Mouse (Mus musculus) stomach, embryonic 16.5 days (tissue): ENCODE measurements around the gene 1700011M02Rik. TPM values are rescaled to one million over a fixed set of nuclear protein-coding genes. Genes with fewer than 3 reads are reported as not detected.
"Not testable (repeated sequence)": the region's sequence is repeated elsewhere in the genome, so short reads cannot be mapped to it uniquely, and the experiment has no call there.

Experiments
- ATAC-seq: fragments of 200-750 bp; cut with Nextera tagmentation; 2 replicates; pipeline ENCODE4 v1.8.0; 2017; ENCODE audit warnings: moderate number of reproducible peaks, moderate TSS enrichment; ENCODE audit not compliant: insufficient read depth, low FRiP score
- H3K27ac ChIP-seq: fragments of 300-500 bp; sonication (generic); 2 replicates; pipeline ENCODE4 v1.5.1; 2014; ENCODE audit warnings: low read length
- H3K27me3 ChIP-seq: fragments of 300-500 bp; sonication (generic); 2 replicates; pipeline ENCODE4 v1.6.1; 2014; ENCODE audit warnings: low read length, control low read depth, mixed read lengths; ENCODE audit not compliant: control insufficient read depth, insufficient read depth
- H3K36me3 ChIP-seq: fragments of 300-500 bp; sonication (generic); 2 replicates; pipeline ENCODE4 v1.6.1; 2014; ENCODE audit warnings: low read length; ENCODE audit not compliant: control insufficient read depth, insufficient read depth
- H3K4me1 ChIP-seq: fragments of 300-500 bp; sonication (generic); 2 replicates; pipeline ENCODE4 v1.6.1; 2014; ENCODE audit warnings: low read length, control low read depth, mixed read lengths; ENCODE audit not compliant: control insufficient read depth, insufficient read depth
- H3K4me2 ChIP-seq: fragments of 300-500 bp; sonication (generic); 2 replicates; pipeline ENCODE4 v1.6.1; 2014; ENCODE audit warnings: low read depth, low read length, mixed read lengths
- H3K4me3 ChIP-seq: fragments of 300-500 bp; sonication (generic); replicated peaks from 2 replicates; pipeline ENCODE4 v1.5.1; 2014; ENCODE audit warnings: mild to moderate bottlenecking, low read length
- H3K9ac ChIP-seq: fragments of 300-500 bp; sonication (generic); 2 replicates; pipeline ENCODE4 v1.6.1; 2014; ENCODE audit warnings: low read length
- H3K9me3 ChIP-seq: fragments of 300-500 bp; sonication (generic); replicated peaks from 2 replicates; pipeline ENCODE4 v1.6.1; 2016; ENCODE audit warnings: low read length, control low read depth; ENCODE audit not compliant: control insufficient read depth
- WGBS: fragments of 180-500 bp; shearing (Covaris S2); extraction: QIAGEN DNeasy Blood & Tissue Kit; methylation state at CpG from one replicate; pipeline ENCODE4 v1.1.7; 2014; 5-methylcytosine and 5-hydroxymethylcytosine counted together
- polyA plus RNA-seq: library from polyadenylated mRNA; unstranded; fragments of >200 nt; fragmentation: Nextera tagmentation; extraction: Ambion mirVana; gene quantifications from 2 replicates; pipeline ENCODE4 v1.2.1, GENCODE M21; 2015

Gene 1700011M02Rik
- not detected in 2 replicates for polyA plus RNA-seq

DNA sequence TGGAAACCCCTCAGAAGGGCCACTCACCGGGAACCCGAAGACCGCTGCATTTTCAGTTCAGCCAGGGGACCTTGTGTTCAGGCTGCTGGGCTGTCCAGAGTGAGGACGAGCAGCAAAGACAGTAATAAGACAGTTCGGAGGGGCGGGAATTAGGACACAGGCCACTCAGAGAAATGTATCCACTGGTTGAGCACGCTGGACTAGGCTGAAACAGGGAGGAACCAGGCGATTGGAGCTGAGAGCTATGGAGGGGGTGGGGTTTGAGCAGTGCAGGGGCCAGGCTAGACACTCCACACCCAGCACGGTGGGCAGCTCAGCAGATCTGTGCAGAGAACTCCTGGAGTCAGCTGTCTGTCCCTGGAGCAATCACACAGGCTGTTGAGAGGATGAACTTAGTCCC is at the start of gene 1700011M02Rik, which contains the start of gene Dmrtc1a:
1700011M02Rik (plus strand) TSS at position 319 of the 400 bp plus-strand sequence.
Dmrtc1a (minus strand) TSS at position 101 of the 400 bp plus-strand sequence.
- not testable (repeated sequence) for H3K27me3 ChIP-seq, ATAC-seq, H3K9me3 ChIP-seq, H3K4me3 ChIP-seq, H3K9ac ChIP-seq, H3K4me1 ChIP-seq, H3K27ac ChIP-seq, H3K36me3 ChIP-seq, H3K4me2 ChIP-seq
- 87% methylated on average over 6 of the region's 9 CpGs for WGBS

DNA sequence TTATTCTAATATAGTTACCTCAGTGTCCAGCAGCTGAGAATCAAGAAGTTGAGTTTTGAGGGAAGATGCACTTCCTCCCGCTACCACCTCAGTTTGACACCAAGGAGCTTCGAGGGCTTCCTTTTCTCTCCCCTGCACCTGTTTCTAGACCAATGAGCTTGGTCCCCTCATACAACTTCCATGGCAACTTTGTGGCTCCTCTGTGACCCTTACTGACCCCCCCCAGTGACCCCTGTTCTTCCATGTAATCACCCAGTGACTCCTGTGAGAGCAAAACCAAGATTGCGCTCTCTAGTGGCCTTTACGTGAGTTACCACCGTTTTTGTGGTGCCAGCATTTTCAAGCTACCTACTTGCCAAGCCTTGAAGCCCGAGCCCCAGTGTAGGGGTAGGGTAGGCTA is 40.8 kb upstream of the 1700011M02Rik start, which contains the start of gene 1700031F05Rik:
1700031F05Rik (minus strand) TSS at position 101 of the 400 bp plus-strand sequence.
- Histone ChIP-seq H3K9me3 (no peaks in the 10 kb centered on the region), H3K4me2 (no peak within 1 kb of the TSS), H3K27ac (no peak within 1 kb of the TSS), H3K9ac (no peak within 1 kb of the TSS), H3K36me3 (no peaks in the 10 kb centered on the region), H3K27me3 (no peaks in the 10 kb centered on the region), H3K4me3 (no peak within 1 kb of the TSS), H3K4me1 (no peaks in the 10 kb centered on the region)
- no peak for ATAC-seq
- 87% methylated on average over 6 of the region's 6 CpGs for WGBS

DNA sequence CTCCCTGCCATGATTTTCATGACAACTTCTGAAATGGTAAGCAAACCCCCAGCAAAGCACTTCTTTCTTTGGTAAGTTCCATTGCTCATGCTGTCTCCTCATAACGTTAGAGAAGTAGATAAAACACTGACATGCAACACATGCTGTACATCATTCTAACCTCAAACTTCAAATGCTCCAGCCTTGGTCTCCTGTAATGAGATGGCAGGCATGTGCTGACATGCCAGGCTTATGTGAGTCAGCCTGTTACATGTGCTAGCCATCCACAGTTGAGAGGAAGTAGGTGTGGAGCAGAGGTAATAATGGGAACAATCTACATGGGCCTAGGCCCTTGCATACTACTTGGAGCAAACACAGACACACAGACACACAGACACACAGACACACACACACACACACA is 6.1 kb downstream of the 1700011M02Rik start:
- not testable (repeated sequence) for H3K36me3 ChIP-seq, ATAC-seq, H3K4me3 ChIP-seq, H3K27ac ChIP-seq, H3K27me3 ChIP-seq, H3K9me3 ChIP-seq, H3K4me2 ChIP-seq, H3K4me1 ChIP-seq, H3K9ac ChIP-seq
- WGBS, result 67% methylated on average over 1 of the region's 1 CpGs

DNA sequence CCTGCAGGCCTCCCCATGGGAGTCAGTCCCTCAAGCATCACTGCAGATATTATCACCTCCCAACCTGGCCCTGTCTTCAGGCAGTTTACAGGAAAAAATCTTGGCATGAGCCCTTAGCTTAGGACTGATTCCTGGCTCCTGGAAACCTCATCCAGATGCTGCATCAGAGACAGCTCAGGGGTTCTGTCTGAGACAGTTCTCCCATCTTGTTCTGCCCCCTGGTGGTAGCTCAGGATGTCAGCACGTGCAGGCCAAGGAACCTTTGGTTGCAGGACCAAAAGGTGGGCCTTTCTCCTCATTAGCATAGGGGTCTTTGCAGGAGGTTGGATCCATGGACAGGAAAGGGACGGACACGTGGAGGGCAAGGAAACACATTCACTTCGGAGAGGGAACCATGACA is 18.0 kb downstream of the 1700011M02Rik start:
- H3K4me2 ChIP-seq, H3K4me1 ChIP-seq, H3K9ac ChIP-seq, ATAC-seq, H3K9me3 ChIP-seq, H3K27ac ChIP-seq, H3K36me3 ChIP-seq, H3K4me3 ChIP-seq, H3K27me3 ChIP-seq: not testable (repeated sequence)
- WGBS, result 32% methylated on average over 4 of the region's 4 CpGs

- not testable (repeated sequence) for H3K9me3 ChIP-seq, H3K4me3 ChIP-seq, H3K9ac ChIP-seq, ATAC-seq, H3K27me3 ChIP-seq, H3K27ac ChIP-seq, H3K4me2 ChIP-seq, H3K36me3 ChIP-seq, H3K4me1 ChIP-seq
- WGBS, result 94% methylated on average over 6 of the region's 6 CpGs
These were observed 19.4 kb downstream of the 1700011M02Rik start, which contains the start of gene 1700018G05Rik for GRCm38 (mm10) chrX:102928072-102928471. 1700018G05Rik (plus strand) TSS chrX:102928372.

GRCm38 (mm10) chrX:102932992-102933570 is 24.4 kb downstream of the 1700011M02Rik start:
- 48% methylated on average over 12 of the region's 12 CpGs for WGBS
- no peak overlapping the region for H3K27ac ChIP-seq
- H3K27me3 ChIP-seq, result peaks cover 5% of the 10 kb centered on the region; the same call in 1 of the 2 replicates
- H3K4me2 ChIP-seq, result peak overlapping the region; percentile 68
- H3K4me3 ChIP-seq, result peak overlapping the region; percentile 56
- ATAC-seq, result no peak
- no peaks in the 10 kb centered on the region for H3K4me1 ChIP-seq
- H3K9me3 ChIP-seq, result no peaks in the 10 kb centered on the region
- H3K36me3 ChIP-seq, result no peaks in the 10 kb centered on the region
- peak overlapping the region; percentile 75 for H3K9ac ChIP-seq

DNA sequence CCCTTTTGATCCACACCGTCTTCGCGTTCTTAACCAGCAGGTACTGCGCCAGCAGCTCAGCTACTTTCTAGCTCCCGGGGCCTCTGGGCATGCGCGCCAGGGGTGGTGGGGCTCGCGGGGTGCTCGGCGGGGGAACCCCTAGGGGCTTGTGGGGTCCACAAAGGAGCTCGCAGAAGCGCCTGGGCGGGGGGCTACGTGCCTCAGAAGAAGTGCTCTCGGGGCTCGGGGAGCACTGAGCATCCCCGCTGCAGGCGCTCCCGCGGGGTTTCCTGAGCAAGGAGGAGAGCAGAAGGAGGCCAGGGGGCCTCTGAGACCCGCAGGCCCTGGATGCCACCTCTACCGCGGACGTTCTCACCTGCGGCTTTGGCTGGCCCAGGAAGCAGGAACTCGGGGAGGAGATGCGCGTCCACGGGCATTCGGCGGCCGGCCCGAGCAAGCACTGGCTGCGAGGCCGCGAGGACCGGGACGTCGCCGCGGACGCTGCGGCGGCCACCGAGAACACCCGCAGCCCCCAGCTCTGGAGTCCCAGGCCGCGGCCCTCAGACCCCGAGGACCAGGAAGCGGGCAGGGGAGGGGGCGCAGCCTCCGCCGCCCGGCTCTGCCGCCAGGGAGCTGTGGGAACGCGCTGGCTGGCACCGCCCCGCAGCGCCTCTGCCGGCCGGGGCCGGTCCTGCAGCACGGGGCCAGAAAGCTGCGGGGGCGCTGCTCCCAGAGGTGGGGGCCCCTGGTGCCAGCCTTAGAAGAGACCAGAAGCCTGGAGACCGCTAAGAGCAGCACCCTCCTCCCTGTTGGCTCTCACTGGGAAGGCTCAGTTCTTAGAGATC is 25.1 kb downstream of the 1700011M02Rik start:
- Histone ChIP-seq H3K9me3 (no peaks in the 10 kb centered on the region), H3K27ac (no peak overlapping the region), H3K4me2 (peak overlapping the region; percentile 68), H3K36me3 (no peaks in the 10 kb centered on the region), H3K27me3 (peaks cover 5% of the 10 kb centered on the region; the same call in 1 of the 2 replicates), H3K9ac (peak overlapping the region; percentile 75), H3K4me1 (no peaks in the 10 kb centered on the region), H3K4me3 (peak overlapping the region; percentile 56)
- ATAC-seq, result peak; percentile 17; the same call in 1 of the 2 replicates
- WGBS, result 22% methylated on average over 46 of the region's 68 CpGs

DNA sequence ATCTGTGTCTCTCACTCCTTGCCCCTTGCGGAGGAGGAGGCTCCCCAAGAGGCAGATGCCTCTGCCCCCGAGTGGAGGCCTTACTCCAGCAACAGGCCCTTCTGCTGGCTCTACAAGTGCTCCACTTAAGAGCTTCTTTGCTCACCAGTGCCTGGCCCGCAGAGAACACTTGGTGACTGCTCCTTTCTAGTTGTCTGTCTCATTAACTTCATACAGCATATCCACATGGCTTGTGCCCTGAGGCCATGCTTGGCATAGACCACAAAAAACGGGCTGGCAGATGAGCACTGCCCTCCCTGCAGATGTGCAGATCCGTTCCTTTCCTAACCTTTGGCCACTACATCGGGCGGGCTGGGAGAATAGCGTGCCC is 25.7 kb downstream of the 1700011M02Rik start:
- Histone ChIP-seq H3K4me3 (peak overlapping the region; percentile 56; the same call in 1 of the 2 replicates), H3K27ac (no peak overlapping the region), H3K9ac (no peak overlapping the region), H3K36me3 (no peaks in the 10 kb centered on the region), H3K27me3 (peaks cover 5% of the 10 kb centered on the region; the same call in 1 of the 2 replicates), H3K4me1 (no peaks in the 10 kb centered on the region), H3K9me3 (no peaks in the 10 kb centered on the region), H3K4me2 (peak overlapping the region; percentile 68)
- WGBS, result 59% methylated on average over 8 of the region's 8 CpGs
- ATAC-seq, result no peak

- Histone ChIP-seq H3K9ac (no peak overlapping the region), H3K9me3 (no peaks in the 10 kb centered on the region), H3K27ac (no peak overlapping the region), H3K4me2 (no peak overlapping the region), H3K27me3 (peaks cover 5% of the 10 kb centered on the region; the same call in 1 of the 2 replicates), H3K4me1 (no peaks in the 10 kb centered on the region), H3K4me3 (no peak overlapping the region), H3K36me3 (no peaks in the 10 kb centered on the region)
- no peak for ATAC-seq
- WGBS, result 52% methylated on average over 5 of the region's 5 CpGs
These were observed 28.0 kb downstream of the 1700011M02Rik start for GRCm38 (mm10) chrX:102936743-102937142.
